In the genomic region with DNA sequence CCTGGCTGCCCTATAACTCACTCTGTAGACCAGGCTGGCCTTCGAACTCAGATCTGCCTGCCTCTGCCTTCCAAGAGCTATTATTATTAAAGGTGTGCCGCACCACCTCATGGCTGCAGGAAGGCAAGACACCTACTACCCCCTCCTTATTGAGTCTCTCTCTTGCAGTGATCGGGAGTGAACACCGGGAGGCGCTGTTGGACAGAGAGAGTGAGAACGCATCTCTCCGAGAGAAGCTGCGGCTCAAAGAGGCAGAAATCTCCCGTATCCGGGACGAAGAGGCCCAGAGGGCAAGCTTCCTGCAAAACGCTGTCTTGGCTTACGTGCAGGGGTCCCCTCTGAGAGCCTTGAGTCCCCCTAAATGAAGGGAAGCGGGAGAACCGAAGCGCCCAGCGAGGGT, we compare ENCODE assay signal across 8 mouse cellular contexts. TPM values are rescaled to one million over a fixed set of nuclear protein-coding genes. Genes with fewer than 3 reads are reported as not detected.
DNase-seq lines count a peak whose midpoint lies in the region; ATAC-seq lines count a peak whose summit lies in the region.

No protein-coding gene starts in this region.

- peak; percentile 96 for DNase-seq in R1 (ENCODE audit: low read depth, low spot score)
- DNase-seq in cerebellum, postnatal 25 days: peak; percentile 93 to 96
- DNase-seq in gastrocnemius, adult 18-20 months (ENCODE audit: low spot score): peak; percentile 93
- peak; percentile 71 for DNase-seq in left cerebral cortex, adult 11 months (ENCODE audit: low spot score)
- DNase-seq in right cerebral cortex, adult 18-20 months: peak; percentile 90
- DNase-seq in urinary bladder, adult 2 months (ENCODE audit: low spot score): peak; percentile 80

- peaks cover 14% of the 10 kb centered on the region for H3K36me3 ChIP-seq in hindbrain, embryonic 16.5 days (ENCODE audit: control insufficient read depth, insufficient read depth, low read length)

- no peaks in the 10 kb centered on the region for H3K27me3 ChIP-seq in hindbrain, embryonic 16.5 days (replicated peaks; ENCODE audit: control insufficient read depth, insufficient read depth, low read length)

- H3K9ac ChIP-seq in hindbrain, embryonic 16.5 days (ENCODE audit: low read depth, low read length): peak overlapping the region; percentile 95

- 0 out of 2 replicates have a peak, but pooled peaks have one; percentile 9 for ATAC-seq in hindbrain, embryonic 16.5 days
- peak; percentile 94 for ATAC-seq in megakaryocyte, adult 5-6 weeks (ENCODE audit: poor library complexity, severe bottlenecking)

- WGBS in hindbrain, embryonic 16.5 days: 11% methylated on average over 17 of the region's 17 CpGs

- H3K4me2 ChIP-seq in hindbrain, embryonic 16.5 days (ENCODE audit: low read length): peak overlapping the region; percentile 64

- H3K4me1 ChIP-seq in hindbrain, embryonic 16.5 days (ENCODE audit: control insufficient read depth, insufficient read depth, low read depth, low read length): peaks cover 14% of the 10 kb centered on the region

- peak overlapping the region; percentile 64 for H3K4me3 ChIP-seq in hindbrain, embryonic 16.5 days (ENCODE audit: low read length)

- no peaks in the 10 kb centered on the region for H3K9me3 ChIP-seq in hindbrain, embryonic 16.5 days (ENCODE audit: control insufficient read depth, low read length)

- peak overlapping the region; percentile 82 for H3K27ac ChIP-seq in hindbrain, embryonic 16.5 days (ENCODE audit: low read depth, low read length)

RNA-seq across cellular contexts. Expression of a gene that starts 0.8 kb away (rescaled TPM):
- total RNA-seq in gastrocnemius, adult 18-20 months (2021): 1 to 10 TPM in 1 of 2 experiments, under 1 TPM in 1; 0.95 to 1.3 TPM
- polyA plus RNA-seq in hindbrain, embryonic 16.5 days (2015; fragmentation: Nextera tagmentation; extraction: Ambion mirVana): 624 and 705 TPM in 2 replicates
- 0.25 and 0.83 TPM in 2 replicates for total RNA-seq in megakaryocyte, adult 5-6 weeks (2015)
- 1.4 TPM in 1 of 2 replicates, not detected in the other for total RNA-seq in megakaryocyte, adult 5-6 weeks (2017)
- 14.6 and 17.4 TPM in 2 replicates for polyA plus RNA-seq in urinary bladder, adult 2 months (2012; rRNA removed)

RNA-seq across cellular contexts. Expression of a gene that starts 6.6 kb away (rescaled TPM):
- 1 to 10 TPM; 8.2 to 9.6 TPM for total RNA-seq in gastrocnemius, adult 18-20 months (2021)
- polyA plus RNA-seq in hindbrain, embryonic 16.5 days (2015; fragmentation: Nextera tagmentation; extraction: Ambion mirVana): 11.1 and 12.7 TPM in 2 replicates
- 24.9 and 30.0 TPM in 2 replicates for total RNA-seq in megakaryocyte, adult 5-6 weeks (2015)
- total RNA-seq in megakaryocyte, adult 5-6 weeks (2017): 20.0 and 25.0 TPM in 2 replicates
- polyA plus RNA-seq in urinary bladder, adult 2 months (2012; rRNA removed): 58.1 and 60.6 TPM in 2 replicates

RNA-seq across cellular contexts. Expression of a gene that starts 6.7 kb away (rescaled TPM):
- total RNA-seq in gastrocnemius, adult 18-20 months (2021): 1 to 10 TPM; 2.3 to 3.0 TPM
- 73.4 and 77.8 TPM in 2 replicates for polyA plus RNA-seq in hindbrain, embryonic 16.5 days (2015; fragmentation: Nextera tagmentation; extraction: Ambion mirVana)
- 6.3 and 7.2 TPM in 2 replicates for total RNA-seq in megakaryocyte, adult 5-6 weeks (2015)
- total RNA-seq in megakaryocyte, adult 5-6 weeks (2017): 21.0 and 21.6 TPM in 2 replicates
- 54.6 and 66.6 TPM in 2 replicates for polyA plus RNA-seq in urinary bladder, adult 2 months (2012; rRNA removed)

RNA-seq across cellular contexts. Expression of a gene that starts 6.9 kb away (rescaled TPM):
- total RNA-seq in gastrocnemius, adult 18-20 months (2021): 10 to 100 TPM; 24.2 to 32.0 TPM
- 106 and 107 TPM in 2 replicates for polyA plus RNA-seq in hindbrain, embryonic 16.5 days (2015; fragmentation: Nextera tagmentation; extraction: Ambion mirVana)
- total RNA-seq in megakaryocyte, adult 5-6 weeks (2015): 84.6 and 95.8 TPM in 2 replicates
- total RNA-seq in megakaryocyte, adult 5-6 weeks (2017): 67.0 and 71.5 TPM in 2 replicates
- polyA plus RNA-seq in urinary bladder, adult 2 months (2012; rRNA removed): 62.3 and 76.0 TPM in 2 replicates

RNA-seq across cellular contexts. Expression of a gene that starts 11.5 kb away (rescaled TPM):
- total RNA-seq in gastrocnemius, adult 18-20 months (2021): 10 to 100 TPM; 11.6 to 16.9 TPM
- polyA plus RNA-seq in hindbrain, embryonic 16.5 days (2015; fragmentation: Nextera tagmentation; extraction: Ambion mirVana): 1.3 and 2.0 TPM in 2 replicates
- total RNA-seq in megakaryocyte, adult 5-6 weeks (2015): 7.6 and 8.5 TPM in 2 replicates
- 1.7 and 8.9 TPM in 2 replicates for total RNA-seq in megakaryocyte, adult 5-6 weeks (2017)
- polyA plus RNA-seq in urinary bladder, adult 2 months (2012; rRNA removed): 349 and 361 TPM in 2 replicates

Comparison
In these comparisons a context has a peak if more than half of its experiments do, and no peak if none do; other contexts are left out.
1. Peak in every context shown above with its lines: DNase-seq, ATAC-seq, H3K4me3 ChIP-seq and H3K27ac ChIP-seq.